Mouse (Mus musculus) midbrain, embryonic 16.5 days (tissue): ENCODE data around the gene Srp72. TPM values are rescaled to one million over a fixed set of nuclear protein-coding genes. Genes with fewer than 3 reads are reported as not detected.

ENCODE experiments used
- ATAC-seq: fragments of 200-750 bp; cut with Nextera tagmentation; 2 replicates; pipeline ENCODE4 v1.8.0; 2017; ENCODE audit warnings: moderate TSS enrichment
- H3K27ac ChIP-seq: fragments of 300-500 bp; sonication (generic); 2 replicates; pipeline ENCODE4 v1.5.1; 2014; ENCODE audit warnings: mild to moderate bottlenecking, low read length, mixed read lengths
- H3K27me3 ChIP-seq: fragments of 300-500 bp; sonication (generic); 2 replicates; pipeline ENCODE4 v1.6.1; 2014; ENCODE audit warnings: low read depth, low read length, mixed read lengths; ENCODE audit not compliant: control insufficient read depth, insufficient read depth
- H3K36me3 ChIP-seq: fragments of 300-500 bp; sonication (generic); 2 replicates; pipeline ENCODE4 v1.6.1; 2014; ENCODE audit warnings: mild to moderate bottlenecking, low read length, moderate library complexity, mixed read lengths; ENCODE audit not compliant: control insufficient read depth, insufficient read depth
- H3K4me1 ChIP-seq: fragments of 300-500 bp; sonication (generic); 2 replicates; pipeline ENCODE4 v1.6.1; 2014; ENCODE audit warnings: mild to moderate bottlenecking, low read length, mixed read lengths; ENCODE audit not compliant: control insufficient read depth, insufficient read depth
- H3K4me2 ChIP-seq: fragments of 300-500 bp; sonication (generic); 2 replicates; pipeline ENCODE4 v1.6.1; 2014; ENCODE audit warnings: mild to moderate bottlenecking, low read length, mixed read lengths
- H3K4me3 ChIP-seq: fragments of 300-500 bp; sonication (generic); 2 replicates; pipeline ENCODE4 v1.5.1; 2014; ENCODE audit warnings: low read depth, mild to moderate bottlenecking, low read length, moderate library complexity, mixed read lengths
- H3K9ac ChIP-seq: fragments of 300-500 bp; sonication (generic); 2 replicates; pipeline ENCODE4 v1.6.1; 2014; ENCODE audit warnings: low read depth, low read length, mixed read lengths
- H3K9me3 ChIP-seq: fragments of 300-500 bp; sonication (generic); replicated peaks from 2 replicates; pipeline ENCODE4 v1.6.1; 2014; ENCODE audit warnings: mild to moderate bottlenecking, low read length, mixed read lengths; ENCODE audit not compliant: control insufficient read depth, poor library complexity, severe bottlenecking
- WGBS: fragments of 180-500 bp; shearing (Covaris S2); extraction: QIAGEN DNeasy Blood & Tissue Kit; methylation state at CpG from one replicate; pipeline ENCODE4 v1.1.7; 2014; 5-methylcytosine and 5-hydroxymethylcytosine counted together
- polyA plus RNA-seq: library from polyadenylated mRNA; unstranded; fragments of >200 nt; fragmentation: Nextera tagmentation; extraction: Ambion mirVana; gene quantifications from 2 replicates; pipeline ENCODE4 v1.2.1, GENCODE M21; 2015

The Srp72 gene
- 91.4 and 92.4 TPM in 2 replicates for polyA plus RNA-seq

DNA sequence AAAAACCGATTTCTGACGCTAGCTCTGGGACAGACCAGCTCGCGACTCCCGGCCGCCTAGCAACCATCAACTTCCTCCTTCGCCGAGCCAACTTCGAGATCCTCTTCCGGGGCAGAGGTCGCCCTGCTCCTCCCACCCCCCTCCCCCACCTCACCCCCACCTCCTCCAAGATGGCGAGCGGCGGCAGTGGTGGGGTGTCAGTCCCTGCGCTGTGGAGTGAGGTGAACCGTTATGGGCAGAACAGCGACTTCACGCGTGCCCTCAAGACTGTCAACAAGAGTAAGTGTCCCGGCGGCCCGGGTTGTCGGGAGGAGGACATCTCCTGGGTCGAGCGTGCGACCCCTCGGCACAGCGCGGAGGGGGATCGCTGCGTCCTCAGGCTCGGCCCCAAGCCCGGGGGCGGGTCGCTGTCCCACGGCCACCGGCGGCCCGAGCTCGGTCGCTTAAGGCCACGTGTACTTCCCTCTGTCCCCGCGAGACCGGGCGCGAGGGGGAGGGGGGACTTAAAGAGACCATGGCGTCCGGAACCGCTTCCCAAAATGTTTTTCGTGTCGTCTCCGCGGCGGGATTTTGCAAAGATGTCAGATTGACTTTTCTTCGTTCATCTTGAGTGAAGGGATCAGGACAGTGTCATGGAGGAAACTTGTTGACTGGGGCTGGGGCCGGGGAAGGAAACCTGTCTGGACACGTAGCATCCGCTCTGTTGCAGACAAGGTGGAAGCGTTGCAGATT, at the start of gene Srp72:
Gene Srp72 (plus strand): TSS at position 130 of the 732 bp plus-strand sequence.
- peak; percentile 94 for ATAC-seq
- no peaks in the 10 kb centered on the region for H3K9me3 ChIP-seq
- under 1% methylated on average over 55 of the region's 60 CpGs for WGBS
- peak within 1 kb of the TSS; percentile 89 for H3K27ac ChIP-seq
- H3K4me3 ChIP-seq: peak within 1 kb of the TSS; percentile 88
- H3K4me2 ChIP-seq: peak within 1 kb of the TSS; percentile 84
- peak within 1 kb of the TSS; percentile 87 for H3K9ac ChIP-seq
- no peaks in the 10 kb centered on the region for H3K27me3 ChIP-seq
- peaks cover 4% of the 10 kb centered on the region; the same call in 1 of the 2 replicates for H3K36me3 ChIP-seq
- H3K4me1 ChIP-seq: peaks cover 16% of the 10 kb centered on the region

DNA sequence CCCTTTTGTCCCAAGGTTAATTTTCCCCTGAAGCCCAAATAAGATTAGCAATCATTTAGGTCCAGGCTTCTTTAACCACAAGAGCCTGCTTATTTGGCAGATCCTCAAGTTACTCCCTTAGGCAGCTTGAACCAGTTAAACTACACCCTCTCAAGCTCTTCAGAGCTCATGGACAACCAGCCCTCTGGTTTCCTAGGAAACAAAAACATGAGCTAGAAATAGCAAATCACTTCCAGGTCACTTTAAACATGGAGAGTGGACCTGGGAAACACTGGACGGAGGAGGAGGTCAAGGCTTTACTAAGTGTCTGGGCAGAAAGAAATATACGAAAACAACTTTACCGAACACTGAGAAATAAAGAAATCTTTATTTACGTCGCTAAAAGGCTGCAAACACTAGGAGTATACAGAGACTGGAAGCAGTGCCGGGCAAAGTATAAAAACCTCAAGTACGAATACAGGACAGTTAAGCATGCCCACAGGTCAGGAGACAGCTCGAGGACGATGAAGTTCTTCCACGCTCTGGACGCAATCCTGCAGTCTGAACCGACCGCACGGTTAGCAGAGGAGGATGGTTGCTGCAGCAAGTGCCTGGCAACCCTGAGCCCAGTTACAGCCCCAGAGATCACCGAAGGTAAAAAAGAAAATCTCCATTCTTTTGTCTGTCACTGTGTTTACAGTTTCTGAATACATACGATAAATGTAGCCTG, 46.2 kb upstream of the Srp72 start:
- H3K4me1 ChIP-seq: no peaks in the 10 kb centered on the region
- H3K9me3 ChIP-seq: peaks cover 5% of the 10 kb centered on the region; the same call in 1 of the 2 replicates
- H3K27ac ChIP-seq: no peak overlapping the region
- no peaks in the 10 kb centered on the region for H3K27me3 ChIP-seq
- H3K4me2 ChIP-seq: no peak overlapping the region
- no peak overlapping the region for H3K9ac ChIP-seq
- no peak overlapping the region for H3K4me3 ChIP-seq
- no peak for ATAC-seq
- H3K36me3 ChIP-seq: peaks cover 10% of the 10 kb centered on the region
- WGBS: 86% methylated on average over 16 of the region's 16 CpGs

DNA sequence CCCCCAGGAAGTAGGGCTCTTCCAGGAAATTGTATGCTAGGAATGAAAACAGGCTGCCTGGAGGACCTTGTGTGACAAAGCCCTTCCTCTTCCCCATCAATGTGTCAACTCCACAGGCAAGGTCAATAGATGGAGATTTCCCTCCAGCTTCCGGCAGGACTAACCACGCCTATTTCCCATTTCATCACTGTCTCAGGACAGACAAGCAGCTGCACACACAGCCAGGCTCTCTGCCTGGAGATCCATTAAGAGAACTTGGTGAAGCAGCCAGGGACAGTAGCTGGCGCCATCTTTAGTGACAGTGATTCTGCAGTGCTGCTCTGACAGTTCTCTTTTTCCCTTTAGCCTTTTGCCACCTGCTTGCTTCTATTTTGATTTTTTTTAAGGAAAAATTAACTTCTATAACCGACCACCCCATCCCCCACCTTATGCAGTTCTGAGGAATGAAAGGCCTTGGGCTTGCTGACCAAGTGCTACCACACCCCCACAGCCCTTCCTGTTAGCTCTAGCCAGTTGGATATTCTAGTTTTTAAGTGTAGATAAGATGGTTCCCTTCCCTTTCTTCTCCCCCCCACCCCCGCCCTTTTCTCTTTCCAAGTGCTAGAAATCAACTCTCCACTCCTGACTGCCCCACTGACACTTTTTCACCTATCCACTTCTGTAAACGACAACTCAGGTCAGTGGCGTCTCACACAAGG, 45.2 kb upstream of the Srp72 start:
- 93% methylated on average over 7 of the region's 7 CpGs for WGBS
- Histone ChIP-seq H3K27ac (no peak overlapping the region), H3K4me2 (no peak overlapping the region), H3K4me3 (no peak overlapping the region), H3K27me3 (no peaks in the 10 kb centered on the region), H3K9ac (no peak overlapping the region), H3K36me3 (peaks cover 10% of the 10 kb centered on the region), H3K9me3 (peaks cover 5% of the 10 kb centered on the region; the same call in 1 of the 2 replicates), H3K4me1 (no peaks in the 10 kb centered on the region)
- no peak for ATAC-seq

DNA sequence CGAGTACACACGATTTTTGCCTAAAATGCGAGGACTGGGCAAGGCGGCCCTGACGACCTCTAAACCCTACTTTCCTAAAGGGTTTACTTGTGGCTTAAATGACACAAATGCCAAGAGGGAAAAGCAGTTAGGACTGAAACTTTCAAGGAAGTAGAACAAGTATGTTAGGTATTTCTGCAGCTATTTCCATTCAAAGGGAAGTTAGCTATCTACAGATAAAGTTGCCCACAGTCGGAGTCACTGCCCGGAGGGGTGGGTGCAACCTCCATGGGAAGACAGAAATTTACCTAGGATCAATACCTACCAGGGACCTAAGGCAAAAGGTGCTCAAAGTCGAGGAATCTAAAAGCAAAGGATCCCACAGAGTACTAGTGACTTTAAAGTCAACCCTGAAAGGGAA, 34.8 kb upstream of the Srp72 start:
- Histone ChIP-seq H3K36me3 (no peaks in the 10 kb centered on the region), H3K27me3 (no peaks in the 10 kb centered on the region), H3K4me1 (no peaks in the 10 kb centered on the region), H3K9ac (no peak overlapping the region), H3K27ac (no peak overlapping the region), H3K4me3 (no peak overlapping the region), H3K9me3 (no peaks in the 10 kb centered on the region), H3K4me2 (no peak overlapping the region)
- WGBS: 97% methylated on average over 8 of the region's 8 CpGs
- ATAC-seq: no peak

DNA sequence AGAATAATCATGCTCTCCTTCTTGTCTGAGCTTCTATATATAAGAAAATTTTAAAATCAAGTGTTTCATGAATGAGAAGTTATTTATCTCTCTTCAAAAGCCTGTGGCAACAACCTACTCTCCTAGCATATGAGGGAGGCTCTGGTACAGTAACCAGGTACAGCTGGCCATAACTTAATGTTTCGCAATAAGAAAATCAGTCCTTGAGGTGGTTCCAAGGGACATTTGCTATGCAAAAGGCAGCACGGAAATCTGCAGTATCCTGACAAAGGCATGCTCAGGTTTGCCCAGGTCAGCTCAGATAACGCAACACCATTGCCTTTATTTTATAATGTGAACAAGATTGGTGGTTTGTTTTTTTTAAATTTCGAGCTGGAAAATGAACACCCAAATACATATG, 32.5 kb upstream of the Srp72 start:
- Histone ChIP-seq H3K4me3 (no peak overlapping the region), H3K4me2 (no peak overlapping the region), H3K36me3 (no peaks in the 10 kb centered on the region), H3K4me1 (no peaks in the 10 kb centered on the region), H3K27ac (no peak overlapping the region), H3K9me3 (no peaks in the 10 kb centered on the region), H3K9ac (no peak overlapping the region), H3K27me3 (no peaks in the 10 kb centered on the region)
- no peak for ATAC-seq
- 92% methylated on average over 4 of the region's 4 CpGs for WGBS

DNA sequence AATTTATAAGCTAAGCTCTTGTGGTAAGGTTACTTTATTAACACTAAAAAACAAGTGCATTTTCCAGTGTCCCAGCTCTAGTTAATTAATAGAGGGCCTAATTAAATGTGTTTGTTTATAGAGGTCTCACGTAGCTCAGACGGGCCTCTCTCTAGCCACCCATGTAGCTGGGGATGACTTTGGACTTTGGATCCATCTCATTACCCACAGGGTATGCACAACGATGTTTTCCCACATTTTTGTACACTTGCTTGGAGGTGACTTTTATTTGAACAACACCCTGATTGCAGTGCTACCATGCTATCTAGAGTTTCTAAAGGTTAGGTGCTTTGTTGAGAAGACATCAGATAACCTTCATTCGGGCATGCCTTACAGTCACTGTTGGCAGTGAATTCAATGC, 32.0 kb upstream of the Srp72 start:
- Histone ChIP-seq H3K4me2 (no peak overlapping the region), H3K4me3 (no peak overlapping the region), H3K27ac (no peak overlapping the region), H3K9ac (no peak overlapping the region), H3K9me3 (no peaks in the 10 kb centered on the region), H3K36me3 (no peaks in the 10 kb centered on the region), H3K27me3 (no peaks in the 10 kb centered on the region), H3K4me1 (0 out of 2 replicates have a peak, but pooled peaks cover 2% of the 10 kb centered on the region)
- 96% methylated on average over 4 of the region's 4 CpGs for WGBS
- ATAC-seq: no peak

DNA sequence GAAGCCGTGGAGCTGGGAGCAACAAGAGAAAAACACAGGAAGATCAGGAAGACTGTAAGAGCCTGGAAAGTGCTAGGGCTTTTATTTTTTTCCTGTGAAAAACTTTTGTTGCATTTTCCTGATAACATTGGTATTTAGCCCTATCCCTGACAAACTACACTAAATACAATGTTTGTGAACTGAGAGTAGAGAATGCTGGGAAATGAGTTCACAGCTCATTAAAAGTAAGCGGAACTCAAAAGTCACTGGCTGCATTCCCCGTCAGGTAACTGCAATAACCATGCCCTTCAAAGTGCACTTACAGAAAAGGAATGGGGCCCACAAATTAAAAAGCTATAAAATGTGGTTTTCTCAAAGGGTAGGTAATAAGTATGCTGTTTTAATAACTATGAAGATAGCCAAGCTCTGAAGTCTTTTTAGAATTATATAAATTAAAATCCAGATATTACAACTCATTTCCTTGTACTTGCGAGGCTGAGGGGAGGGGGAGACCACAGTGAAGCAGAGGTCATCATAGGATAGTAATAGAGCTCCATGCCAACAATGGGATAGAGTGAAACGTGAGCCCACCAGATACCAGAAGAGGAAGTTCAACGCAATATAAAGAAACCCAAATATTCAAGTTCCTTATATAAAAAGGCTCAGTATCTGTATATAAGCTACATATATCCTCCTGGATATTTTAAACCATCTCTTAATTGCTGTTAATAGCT, 29.4 kb upstream of the Srp72 start:
- no peak for ATAC-seq
- H3K4me2 ChIP-seq: no peak overlapping the region
- no peak overlapping the region for H3K4me3 ChIP-seq
- no peak overlapping the region for H3K27ac ChIP-seq
- WGBS: 79% methylated on average over 6 of the region's 6 CpGs
- H3K4me1 ChIP-seq: peaks cover 8% of the 10 kb centered on the region
- H3K36me3 ChIP-seq: no peaks in the 10 kb centered on the region
- H3K9ac ChIP-seq: no peak overlapping the region
- no peaks in the 10 kb centered on the region for H3K9me3 ChIP-seq
- no peaks in the 10 kb centered on the region for H3K27me3 ChIP-seq

DNA sequence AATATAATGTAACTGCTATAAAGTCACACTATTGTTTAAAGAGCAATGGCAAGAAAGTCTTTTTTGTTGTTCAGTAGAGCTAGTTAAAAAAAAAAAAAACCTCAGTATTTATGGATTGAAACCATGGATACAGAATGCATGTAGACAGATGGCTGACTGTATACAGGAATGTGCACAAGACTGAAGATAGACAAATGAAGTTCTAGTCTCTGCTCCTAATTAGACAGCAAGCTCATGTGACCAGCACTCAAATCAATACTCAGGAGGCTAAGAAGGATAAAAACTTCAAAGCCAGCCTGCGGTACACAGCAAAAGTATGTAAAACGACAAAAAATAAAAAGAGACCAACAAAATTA, 28.8 kb upstream of the Srp72 start:
- Histone ChIP-seq H3K4me3 (no peak overlapping the region), H3K27me3 (no peaks in the 10 kb centered on the region), H3K9me3 (no peaks in the 10 kb centered on the region), H3K36me3 (no peaks in the 10 kb centered on the region), H3K4me2 (no peak overlapping the region), H3K27ac (no peak overlapping the region), H3K9ac (no peak overlapping the region), H3K4me1 (peaks cover 12% of the 10 kb centered on the region)
- 72% methylated on average over 2 of the region's 2 CpGs for WGBS
- ATAC-seq: no peak
